Mouse (Mus musculus) cortical plate, adult 2 months (tissue): ENCODE data around the gene Gm20425. TPM values are rescaled to one million over a fixed set of nuclear protein-coding genes. Genes with fewer than 3 reads are reported as not detected.

Source experiments
- H3K27ac ChIP-seq: fragments of 200-500 bp; 2 replicates; pipeline ENCODE4 v1.5.1; 2012; ENCODE audit warnings: low read length, control low read depth, inconsistent platforms; ENCODE audit not compliant: insufficient read depth
- H3K4me1 ChIP-seq: fragments of 200-500 bp; 2 replicates; pipeline ENCODE4 v1.6.1; 2011; ENCODE audit warnings: low read length; ENCODE audit not compliant: control insufficient read depth, insufficient read depth
- H3K4me3 ChIP-seq: fragments of 200-500 bp; 2 replicates; pipeline ENCODE4 v1.5.1; 2011; ENCODE audit warnings: mild to moderate bottlenecking, low read length, control low read depth; ENCODE audit not compliant: insufficient read depth
- CTCF ChIP-seq: fragments of 200-500 bp; IDR thresholded peaks from 2 replicates; pipeline ENCODE4 v1.5.1; 2011; ENCODE audit warnings: mild to moderate bottlenecking, control low read depth, low read length; ENCODE audit not compliant: insufficient read depth; ENCODE audit errors: extremely low read depth
- POLR2A ChIP-seq: fragments of 200-500 bp; IDR thresholded peaks from 2 replicates; pipeline ENCODE4 v1.6.1; 2011; ENCODE audit warnings: mild to moderate bottlenecking, low read length, control low read depth; ENCODE audit not compliant: insufficient read depth; ENCODE audit errors: extremely low read depth
- polyA plus RNA-seq: library from polyadenylated mRNA; depleted of rRNA; stranded (reverse); fragments of >200 nt; gene quantifications from 2 replicates; pipeline ENCODE4 v1.2.3, GENCODE M21; 2012

Gm20425 gene
- polyA plus RNA-seq, 1 experiment = not detected

DNA sequence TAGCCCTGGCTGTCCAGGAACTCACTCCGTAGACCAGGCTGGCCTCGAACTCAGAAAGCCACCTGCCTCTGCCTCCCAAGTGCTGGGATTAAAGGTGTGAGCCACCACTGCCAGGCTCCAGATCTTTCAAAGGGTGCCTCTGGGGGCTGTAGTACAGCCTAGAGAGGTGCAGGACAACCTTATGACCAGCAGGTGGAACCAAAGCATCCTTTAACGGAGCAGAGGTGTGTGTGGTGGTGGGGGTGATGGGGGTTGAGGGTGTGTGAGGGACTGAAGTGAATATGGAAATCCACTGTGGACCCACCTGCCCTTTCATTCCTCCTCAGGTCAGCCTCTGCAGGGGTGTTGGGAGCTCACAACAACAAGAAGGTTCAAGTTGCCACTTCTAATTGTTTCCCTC lies 4.6 kb downstream of the Gm20425 start:
- Histone ChIP-seq H3K4me3 (no peak overlapping the region), H3K27ac (no peak overlapping the region), H3K4me1 (no peaks in the 10 kb centered on the region)
- TF ChIP-seq CTCF (peak; percentile 37; the same call in 1 of the 2 replicates), POLR2A (no peak)

GRCm38 (mm10) chr9:103224721-103225120 lies 5.4 kb downstream of the Gm20425 start:
- TF ChIP-seq CTCF = no peak
- no peak for TF ChIP-seq POLR2A
- H3K4me1 ChIP-seq = no peaks in the 10 kb centered on the region
- H3K27ac ChIP-seq = no peak overlapping the region
- H3K4me3 ChIP-seq = no peak overlapping the region

GRCm38 (mm10) chr9:103214281-103214680 lies 15.8 kb downstream of the Gm20425 start:
- Histone ChIP-seq H3K4me1 (no peaks in the 10 kb centered on the region), H3K4me3 (no peak overlapping the region), H3K27ac (no peak overlapping the region)
- no peak for TF ChIP-seq POLR2A
- no peak for TF ChIP-seq CTCF

- H3K4me1 ChIP-seq = no peaks in the 10 kb centered on the region
- TF ChIP-seq POLR2A (no peak), CTCF (no peak)
- H3K27ac ChIP-seq = no peak overlapping the region
- H3K4me3 ChIP-seq = no peak overlapping the region
Measured at GRCm38 (mm10) chr9:103213631-103214030, 16.5 kb downstream of the Gm20425 start.

DNA sequence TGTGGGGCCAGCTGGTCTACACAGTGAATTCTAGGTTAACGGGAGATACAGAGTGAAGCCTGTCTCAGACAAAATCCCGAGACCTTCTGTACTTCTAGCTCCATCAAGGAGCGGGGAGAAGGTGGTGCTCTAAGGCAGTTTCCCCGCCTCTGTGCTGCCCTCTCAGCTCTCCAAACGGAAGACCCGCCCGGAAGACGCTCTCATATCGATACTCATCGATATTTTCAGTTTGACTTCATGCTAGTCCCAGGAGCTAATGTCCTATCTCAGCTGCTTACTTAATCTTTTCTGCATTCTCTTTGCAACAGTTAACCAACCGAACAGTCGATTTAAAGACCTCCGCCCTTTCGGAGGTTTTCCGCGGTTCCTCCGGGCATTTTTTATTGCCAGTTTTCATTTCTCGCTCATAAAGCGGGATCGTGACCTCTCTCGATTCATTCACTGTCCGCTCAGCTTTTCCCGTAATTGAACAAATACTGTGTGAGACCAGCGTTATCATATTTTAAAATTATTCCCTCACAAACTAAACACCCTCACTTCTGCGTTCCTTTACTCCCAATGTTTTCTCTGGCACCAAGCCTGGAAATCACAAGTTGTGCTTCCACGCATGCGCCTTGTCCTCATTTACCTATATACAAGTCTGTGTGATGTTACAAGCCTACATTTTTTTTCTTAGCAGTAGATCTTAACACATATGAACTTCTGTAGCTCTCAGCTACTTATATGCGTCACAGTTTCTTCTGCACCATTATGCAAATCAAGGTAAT lies 17.3 kb downstream of the Gm20425 start:
- no peaks in the 10 kb centered on the region for H3K4me1 ChIP-seq
- no peak overlapping the region for H3K4me3 ChIP-seq
- TF ChIP-seq POLR2A (no peak), CTCF (no peak)
- H3K27ac ChIP-seq = no peak overlapping the region

DNA sequence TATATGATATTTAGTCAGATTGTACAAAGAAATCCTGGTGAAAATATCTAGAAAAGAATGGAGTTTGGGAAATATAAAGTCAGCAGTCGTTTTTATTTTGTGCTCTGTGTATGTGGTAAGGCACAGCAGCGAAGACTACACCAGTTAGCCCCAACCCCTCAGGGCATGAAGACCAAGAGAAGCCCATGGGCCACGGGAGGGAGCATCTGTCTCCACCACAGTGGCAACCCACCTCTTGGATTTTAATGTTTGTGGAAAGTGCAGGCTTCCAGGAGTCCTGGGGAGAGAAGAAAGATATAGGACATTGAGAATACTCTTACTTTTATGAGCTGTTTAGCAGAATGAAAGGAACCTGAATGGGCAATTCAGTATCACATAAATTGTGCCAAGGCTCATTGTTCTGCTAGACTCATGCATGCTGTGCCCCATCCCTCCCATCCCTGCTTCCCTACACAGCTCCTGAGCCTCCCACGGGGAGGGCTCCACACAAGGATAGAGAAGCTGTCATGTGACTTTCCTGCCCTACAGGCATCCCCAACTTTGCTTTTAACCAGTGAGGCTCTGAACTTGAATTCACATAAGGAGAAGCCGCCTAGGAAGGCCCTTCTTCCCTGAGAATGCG lies 21.2 kb downstream of the Gm20425 start:
- Histone ChIP-seq H3K4me3 (no peak overlapping the region), H3K27ac (no peak overlapping the region), H3K4me1 (no peaks in the 10 kb centered on the region)
- TF ChIP-seq POLR2A (no peak), CTCF (no peak)

DNA sequence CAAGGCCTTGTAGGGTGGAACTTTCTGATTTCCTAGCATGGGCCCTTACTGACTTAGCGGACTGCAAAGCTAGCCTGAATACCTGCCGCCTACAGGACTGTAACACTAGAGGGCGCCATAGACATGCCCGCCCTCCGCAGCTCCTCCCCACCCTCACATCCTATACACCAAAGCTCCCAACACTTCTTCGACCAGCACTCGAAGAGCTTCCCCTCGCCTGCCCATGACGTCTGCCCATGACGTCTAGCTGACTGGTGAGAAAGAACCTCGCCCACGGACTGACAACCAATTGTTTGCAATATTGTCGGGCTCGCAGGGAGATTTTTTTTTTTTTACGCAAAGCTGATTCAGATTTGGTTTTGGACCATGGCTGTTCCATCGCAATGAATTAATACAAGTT lies 22.3 kb downstream of the Gm20425 start:
- Histone ChIP-seq H3K27ac (no peak overlapping the region), H3K4me1 (no peaks in the 10 kb centered on the region), H3K4me3 (peak overlapping the region; percentile 17)
- TF ChIP-seq POLR2A (no peak), CTCF (peak; percentile 81)

DNA sequence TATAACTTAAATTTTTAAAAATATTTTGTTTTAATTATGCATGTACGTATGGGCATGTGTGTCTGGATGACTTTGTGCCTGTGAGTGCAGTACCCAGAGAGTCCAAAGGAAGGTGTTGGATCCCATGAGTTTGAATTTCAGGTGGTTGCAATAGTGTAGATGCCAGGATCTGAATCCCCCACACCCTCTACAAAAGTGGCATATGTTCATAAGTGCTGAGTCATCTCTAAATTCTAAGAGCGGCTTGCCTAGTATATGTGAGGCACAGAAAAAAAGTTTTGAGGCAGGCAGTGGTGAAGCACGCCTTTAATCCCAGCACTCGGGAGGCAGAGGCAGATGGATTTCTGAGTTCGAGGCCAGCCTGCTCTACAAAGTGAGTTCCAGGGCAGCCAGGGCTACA lies 24.3 kb downstream of the Gm20425 start:
- TF ChIP-seq CTCF = no peak
- TF ChIP-seq POLR2A = no peak
- H3K4me3 ChIP-seq = no peak overlapping the region
- H3K4me1 ChIP-seq = peaks cover 2% of the 10 kb centered on the region; the same call in 1 of the 2 replicates
- H3K27ac ChIP-seq = no peak overlapping the region

DNA sequence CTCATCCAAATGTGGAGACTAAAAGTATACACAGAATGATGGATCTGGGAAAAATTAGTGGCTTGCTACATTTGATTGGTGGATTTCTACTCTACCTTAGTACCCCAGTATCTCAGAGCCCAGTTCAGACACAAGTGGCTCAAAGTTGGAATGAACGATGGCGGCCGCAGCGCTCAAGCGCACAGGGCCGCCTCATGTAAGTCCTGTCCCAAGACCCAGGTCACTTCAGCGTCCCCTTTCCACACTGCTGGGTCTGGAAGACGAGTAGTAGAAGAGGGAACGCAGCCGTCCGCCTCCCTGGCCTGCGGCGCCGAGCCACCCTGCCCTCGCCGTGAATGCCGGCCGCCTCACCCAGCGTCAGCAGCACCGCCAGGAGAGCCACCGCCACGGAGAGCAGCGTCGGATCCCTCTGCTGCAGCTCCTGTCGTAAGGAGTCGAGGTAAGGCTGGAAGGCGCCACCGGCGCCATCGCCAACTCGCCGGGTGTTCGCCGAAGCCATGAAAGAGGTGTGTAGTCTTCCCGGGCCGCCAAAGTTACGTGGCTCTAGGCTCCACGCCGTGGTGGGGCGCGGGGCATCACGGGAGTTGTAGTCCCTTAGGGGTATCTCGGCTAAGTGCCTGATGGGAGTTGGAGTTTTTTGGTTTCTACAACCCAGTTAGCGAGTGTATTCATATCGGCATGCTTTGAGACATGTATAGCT lies 28.4 kb downstream of the Gm20425 start, which contains the start of gene Srprb:
Gene Srprb (minus strand): TSS at position 577 of the 700 bp plus-strand sequence.
- TF ChIP-seq CTCF (no peak), POLR2A (peak; percentile 51; the same call in 1 of the 2 replicates)
- Histone ChIP-seq H3K27ac (no peak within 1 kb of the TSS), H3K4me3 (peak within 1 kb of the TSS; percentile 91), H3K4me1 (peaks cover 2% of the 10 kb centered on the region; the same call in 1 of the 2 replicates)

- H3K4me3 ChIP-seq = no peak overlapping the region
- no peaks in the 10 kb centered on the region for H3K4me1 ChIP-seq
- H3K27ac ChIP-seq = no peak overlapping the region
- TF ChIP-seq CTCF (no peak), POLR2A (no peak)
Measured at GRCm38 (mm10) chr9:103188416-103188815, 41.7 kb downstream of the Gm20425 start.

GRCm38 (mm10) chr9:103186747-103187146 lies 43.4 kb downstream of the Gm20425 start:
- TF ChIP-seq CTCF (no peak), POLR2A (no peak)
- Histone ChIP-seq H3K4me3 (no peak overlapping the region), H3K27ac (no peak overlapping the region), H3K4me1 (no peaks in the 10 kb centered on the region)
